Mouse (Mus musculus) lung, postnatal 0 days (tissue): ENCODE data around the gene Fut1. TPM values are rescaled to one million over a fixed set of nuclear protein-coding genes. Genes with fewer than 3 reads are reported as not detected.

ENCODE experiments used
- ATAC-seq: fragments of 200-750 bp; cut with Nextera tagmentation; 2 replicates; pipeline ENCODE4 v1.8.0; 2017; ENCODE audit warnings: moderate library complexity
- DNase-seq: peaks from one replicate; pipeline ENCODE4 v3.0.0-alpha.2; 2016; ENCODE audit warnings: low spot score
- H3K27ac ChIP-seq: fragments of 300-500 bp; sonication (generic); 2 replicates; pipeline ENCODE4 v1.5.1; 2014; ENCODE audit warnings: antibody characterized with exemption, mild to moderate bottlenecking, low read length, mixed read lengths
- H3K27me3 ChIP-seq: fragments of 300-500 bp; sonication (generic); replicated peaks from 2 replicates; pipeline ENCODE4 v1.6.1; 2014; ENCODE audit warnings: low read length, mixed read lengths; ENCODE audit not compliant: insufficient read depth
- H3K36me3 ChIP-seq: fragments of 300-500 bp; sonication (generic); 2 replicates; pipeline ENCODE4 v1.6.1; 2014; ENCODE audit warnings: low read length, mixed read lengths; ENCODE audit not compliant: insufficient read depth
- H3K4me1 ChIP-seq: fragments of 300-500 bp; sonication (generic); 2 replicates; pipeline ENCODE4 v1.6.1; 2014; ENCODE audit warnings: antibody characterized with exemption, low read depth, low read length, mixed read lengths; ENCODE audit not compliant: insufficient read depth
- H3K4me2 ChIP-seq: fragments of 300-500 bp; sonication (generic); replicated peaks from 2 replicates; pipeline ENCODE4 v1.6.1; 2014; ENCODE audit warnings: low read depth, mild to moderate bottlenecking, low read length, moderate library complexity, mixed read lengths
- H3K4me3 ChIP-seq: fragments of 300-500 bp; sonication (generic); 2 replicates; pipeline ENCODE4 v1.5.1; 2014; ENCODE audit warnings: low read depth, low read length
- H3K9ac ChIP-seq: fragments of 300-500 bp; sonication (generic); replicated peaks from 2 replicates; pipeline ENCODE4 v1.6.1; 2014; ENCODE audit warnings: low read depth, mild to moderate bottlenecking
- H3K9me3 ChIP-seq: fragments of 300-500 bp; sonication (generic); 2 replicates; pipeline ENCODE4 v1.6.1; 2016; ENCODE audit warnings: low read length, mixed read lengths
- CTCF ChIP-seq: IDR thresholded peaks from 2 replicates; pipeline ENCODE4 v1.5.1; 2016; ENCODE audit warnings: antibody characterized with exemption, mild to moderate bottlenecking
- EP300 ChIP-seq: IDR thresholded peaks from 2 replicates; pipeline ENCODE4 v1.6.1; 2016; ENCODE audit warnings: antibody characterized with exemption, mild to moderate bottlenecking, control low read depth
- whole genome bisulfite sequencing: fragments of 180-500 bp; shearing (Covaris S2); extraction: QIAGEN DNeasy Blood & Tissue Kit; methylation state at CpG from one replicate; pipeline ENCODE4 v1.1.7; 2014; 5-methylcytosine and 5-hydroxymethylcytosine counted together
- polyA plus RNA-seq: library from polyadenylated mRNA; unstranded; fragments of >200 nt; fragmentation: Nextera tagmentation; extraction: Ambion mirVana; gene quantifications from 2 replicates; pipeline ENCODE4 v1.2.1, GENCODE M21; 2015

Gene Fut1
- polyA plus RNA-seq, 1 experiment from 2014 or later: 0.13 TPM

GRCm38 (mm10) chr7:45628364-45629294 lies 11.5 kb downstream of the Fut1 start:
- Histone ChIP-seq H3K4me1 (peaks cover 8% of the 10 kb centered on the region; the same call in 1 of the 2 replicates), H3K9ac (peak overlapping the region; percentile 66), H3K27me3 (no peaks in the 10 kb centered on the region), H3K4me3 (peak overlapping the region; percentile 58), H3K27ac (peak overlapping the region; percentile 90), H3K9me3 (no peaks in the 10 kb centered on the region), H3K4me2 (peak overlapping the region; percentile 89), H3K36me3 (0 out of 2 replicates have a peak, but pooled peaks cover 4% of the 10 kb centered on the region)
- no peak for TF ChIP-seq EP300
- peak; percentile 88 for TF ChIP-seq CTCF
- ATAC-seq: peak; percentile 85
- WGBS: 2% methylated on average over 87 of the region's 105 CpGs
- DNase-seq: peak; percentile 94

GRCm38 (mm10) chr7:45630064-45630907 lies 13.2 kb downstream of the Fut1 start:
- Histone ChIP-seq H3K27me3 (no peaks in the 10 kb centered on the region), H3K9me3 (no peaks in the 10 kb centered on the region), H3K4me1 (peaks cover 8% of the 10 kb centered on the region; the same call in 1 of the 2 replicates), H3K27ac (no peak overlapping the region), H3K4me2 (peak overlapping the region; percentile 89), H3K9ac (no peak overlapping the region), H3K4me3 (no peak overlapping the region), H3K36me3 (0 out of 2 replicates have a peak, but pooled peaks cover 5% of the 10 kb centered on the region)
- peak; percentile 42 for DNase-seq
- 71% methylated on average over 23 of the region's 23 CpGs for WGBS
- TF ChIP-seq EP300 (peak; percentile 24; the same call in 1 of the 2 replicates), CTCF (no peak)
- ATAC-seq: 0 out of 2 replicates have a peak, but pooled peaks have one; percentile 2

GRCm38 (mm10) chr7:45632499-45632898 lies 15.4 kb downstream of the Fut1 start:
- Histone ChIP-seq H3K4me2 (peak overlapping the region; percentile 34), H3K27me3 (no peaks in the 10 kb centered on the region), H3K4me1 (peaks cover 14% of the 10 kb centered on the region; the same call in 1 of the 2 replicates), H3K27ac (peak overlapping the region; percentile 20; the same call in 1 of the 2 replicates), H3K9me3 (no peaks in the 10 kb centered on the region), H3K9ac (no peak overlapping the region), H3K4me3 (no peak overlapping the region), H3K36me3 (0 out of 2 replicates have a peak, but pooled peaks cover 5% of the 10 kb centered on the region)
- TF ChIP-seq CTCF: peak; percentile 65
- no peak for TF ChIP-seq EP300
- WGBS: 27% methylated on average over 29 of the region's 35 CpGs
- DNase-seq: peak; percentile 64
- peak; percentile 20 for ATAC-seq

- H3K27ac ChIP-seq: peak overlapping the region; percentile 71
- TF ChIP-seq CTCF: no peak
- TF ChIP-seq EP300: peak; percentile 85
- 0 out of 2 replicates have a peak, but pooled peaks cover 5% of the 10 kb centered on the region for H3K36me3 ChIP-seq
- 62% methylated on average over 11 of the region's 11 CpGs for WGBS
- ATAC-seq (peak; percentile 42), DNase-seq (peak; percentile 85)
- no peak overlapping the region for H3K4me3 ChIP-seq
- no peak overlapping the region for H3K9ac ChIP-seq
- H3K4me2 ChIP-seq: no peak overlapping the region
- H3K27me3 ChIP-seq: no peaks in the 10 kb centered on the region
- H3K9me3 ChIP-seq: no peaks in the 10 kb centered on the region
- peaks cover 20% of the 10 kb centered on the region; the same call in 1 of the 2 replicates for H3K4me1 ChIP-seq
Measured at GRCm38 (mm10) chr7:45634946-45635681, 18.0 kb downstream of the Fut1 start.

- ATAC-seq: peak; percentile 33
- TF ChIP-seq EP300 (peak; percentile 38; the same call in 1 of the 2 replicates), CTCF (no peak)
- Histone ChIP-seq H3K27ac (peak overlapping the region; percentile 66), H3K4me1 (peaks cover 23% of the 10 kb centered on the region; the same call in 1 of the 2 replicates), H3K36me3 (0 out of 2 replicates have a peak, but pooled peaks cover 5% of the 10 kb centered on the region), H3K4me3 (no peak overlapping the region), H3K9me3 (no peaks in the 10 kb centered on the region), H3K9ac (no peak overlapping the region), H3K27me3 (no peaks in the 10 kb centered on the region), H3K4me2 (no peak overlapping the region)
- WGBS: 41% methylated on average over 15 of the region's 15 CpGs
- DNase-seq: peak; percentile 75
Measured at GRCm38 (mm10) chr7:45635711-45636688, 18.9 kb downstream of the Fut1 start.
